Mouse (Mus musculus) left cerebral cortex, adult 18-20 months (tissue): ENCODE results near the gene Adm. TPM values are rescaled to one million over a fixed set of nuclear protein-coding genes. Genes with fewer than 3 reads are reported as not detected.

ENCODE experiments used
- DNase-seq, 2 experiments: peaks; one replicate each; pipeline ENCODE4 v3.0.0; 2021 to 2022; ENCODE audit warnings: low spot score in 2 of 2, mixed read lengths in 1 of 2
- total RNA-seq, 2 experiments: library from RNA; stranded (reverse); gene quantifications; 2 replicates each; pipeline ENCODE4 v1.2.3; 2021

Adm gene
- total RNA-seq, 2 experiments from 2014 or later, result 2.6 to 3.3 TPM

DNA sequence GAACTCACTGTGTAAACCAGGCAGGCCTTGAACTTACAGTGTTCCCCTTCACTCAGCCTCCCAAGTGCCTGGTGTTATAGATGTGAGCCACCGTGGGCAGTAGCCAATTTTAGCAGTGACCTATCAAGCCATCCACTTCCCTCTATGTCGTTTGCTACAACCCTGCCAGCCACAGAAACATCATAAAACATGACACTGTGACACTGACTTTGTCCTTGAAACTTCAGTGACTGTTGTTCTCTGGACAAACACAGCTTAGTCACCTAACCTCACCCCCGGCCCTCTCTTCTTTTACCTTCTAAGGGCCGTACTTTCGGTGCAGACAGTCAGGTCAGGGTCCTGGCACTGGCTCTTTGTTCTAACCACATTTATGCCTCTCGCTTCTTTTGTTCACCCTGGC is 28.5 kb downstream of the Adm start:
- no peak for DNase-seq

DNA sequence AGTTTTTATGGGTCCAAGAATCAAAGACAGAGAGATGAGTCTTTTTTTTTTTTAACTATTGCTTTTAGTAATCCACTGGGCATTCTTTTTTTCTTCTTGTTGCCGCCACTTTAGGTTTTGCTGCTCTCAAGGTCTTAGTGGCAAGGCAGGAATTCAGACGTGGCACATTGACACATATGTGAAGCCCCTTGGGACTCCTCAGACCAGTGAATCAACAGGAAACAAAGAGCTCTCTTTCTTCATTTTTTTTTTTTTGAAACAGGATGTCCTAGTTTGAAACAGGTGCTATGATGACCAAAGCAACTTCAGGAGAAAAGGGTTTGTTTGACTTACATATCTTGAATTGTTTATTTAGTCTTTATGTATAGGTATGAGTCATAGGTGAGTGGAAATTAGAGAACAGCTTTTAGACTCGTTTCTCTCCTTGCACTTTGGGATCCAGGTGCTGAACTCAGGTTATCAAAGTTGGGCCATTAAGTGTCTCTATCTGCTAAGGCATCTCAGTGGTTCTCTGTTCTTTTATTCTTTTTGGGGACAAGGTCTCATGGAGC is 31.0 kb downstream of the Adm start:
- no peak for DNase-seq

DNA sequence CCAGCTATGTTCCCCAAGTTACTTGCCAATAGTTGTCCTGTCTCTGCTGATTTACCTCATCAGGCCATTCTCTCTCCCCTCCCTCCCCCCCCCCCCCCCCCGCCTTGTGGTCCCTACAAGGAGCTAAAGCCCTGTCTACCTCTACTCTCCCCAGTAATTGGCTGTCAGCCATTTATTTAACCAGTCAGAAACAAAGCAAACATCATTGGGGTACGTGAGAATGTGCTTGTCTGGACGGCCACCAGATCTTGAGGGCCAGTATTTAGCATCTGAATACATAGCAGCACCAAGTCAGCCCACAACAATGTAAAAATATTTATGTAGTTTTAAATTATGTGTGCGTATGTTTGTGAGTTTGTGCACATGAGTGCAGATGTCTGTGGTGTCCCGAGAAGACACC is 39.1 kb downstream of the Adm start:
- no peak for DNase-seq

DNA sequence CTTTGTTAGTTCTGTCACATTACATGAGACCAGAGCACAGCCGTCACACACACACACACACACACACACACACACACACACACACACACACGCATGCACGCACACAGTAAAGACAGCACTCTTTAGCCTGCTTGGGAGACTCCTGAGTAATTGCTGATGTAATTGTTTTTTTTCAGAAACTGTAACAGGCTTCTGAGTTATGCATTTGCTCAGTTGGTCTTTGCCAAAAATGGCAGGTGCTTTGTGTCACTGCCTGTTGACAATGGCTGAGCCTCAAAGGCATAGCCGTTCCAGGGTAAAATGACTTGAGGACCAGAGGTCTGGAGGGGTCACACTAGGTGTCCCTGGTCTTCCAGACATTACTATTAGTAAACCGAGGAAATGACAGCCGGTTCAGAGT is 40.8 kb downstream of the Adm start:
- DNase-seq, result no peak

DNA sequence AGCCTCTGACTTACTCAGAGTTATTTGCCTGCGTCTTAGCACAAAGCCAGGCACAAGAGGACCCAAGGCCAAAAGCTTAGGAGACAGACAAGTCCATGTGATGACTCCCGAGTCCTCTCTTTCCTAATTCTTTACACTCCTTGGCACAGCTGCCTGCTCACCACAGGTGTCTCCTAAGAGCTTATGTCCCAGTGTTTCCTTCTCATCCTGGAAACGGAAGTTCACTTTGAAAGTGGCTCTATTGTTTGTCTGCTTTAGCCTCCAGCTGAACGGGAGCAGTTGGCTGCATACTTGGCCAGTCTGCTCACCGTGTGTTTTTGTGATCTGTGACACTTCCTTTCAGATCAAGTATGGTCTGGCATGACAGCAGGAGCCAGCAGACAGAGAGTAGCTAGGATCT is 41.3 kb downstream of the Adm start:
- no peak for DNase-seq

DNA sequence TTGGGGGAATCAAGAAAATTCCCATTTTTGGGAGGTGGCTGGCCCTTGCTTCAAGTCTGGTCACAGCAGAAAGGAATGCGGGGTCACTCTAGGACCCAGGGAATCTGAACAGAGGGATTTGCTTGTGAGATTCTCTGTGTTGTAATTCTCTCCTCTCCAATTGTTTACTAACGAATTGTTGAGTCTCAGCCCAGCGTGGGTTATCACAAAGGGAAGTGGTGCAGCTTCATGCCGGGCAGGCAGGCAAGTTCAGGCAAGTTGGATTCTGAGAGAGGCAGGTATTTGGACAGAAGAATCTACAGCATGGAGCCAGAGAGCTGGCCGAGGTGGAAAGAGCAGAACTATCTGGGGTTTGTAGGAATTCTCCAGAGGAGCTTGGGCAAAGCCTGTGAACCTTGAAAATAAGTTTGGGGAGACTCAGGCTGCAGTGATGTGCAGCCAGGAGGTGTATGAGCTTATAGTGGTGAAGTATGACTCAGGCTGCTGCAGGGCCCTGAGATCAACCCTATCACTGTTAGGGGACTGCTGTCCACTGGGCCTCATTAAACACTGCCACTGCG is 43.7 kb downstream of the Adm start:
- no peak for DNase-seq

Other genes starting within 250 kb of the Adm start
- gene Sbf2, start 12.7 kb upstream of the Adm start, total RNA-seq, result 10 to 100 TPM; 52.6 to 55.5 TPM
- gene Ampd3, start 140.5 kb downstream of the Adm start, total RNA-seq, result 10 to 100 TPM; 21.3 to 23.5 TPM
- gene Rnf141, start 216.8 kb downstream of the Adm start, total RNA-seq, result 10 to 100 TPM; 76.2 to 85.0 TPM
- gene Lyve1, start 235.6 kb downstream of the Adm start, total RNA-seq, result 1 to 10 TPM; 1.5 to 1.6 TPM